Mouse (Mus musculus) bone marrow, adult 2 months (tissue): ENCODE measurements around the gene Clcn2.

ENCODE experiments used
- CTCF ChIP-seq: fragments of 200-500 bp; IDR thresholded peaks from 2 replicates; pipeline ENCODE4 v1.5.1; 2011; ENCODE audit warnings: low read length, control low read depth; ENCODE audit not compliant: control insufficient read depth, insufficient read depth
- POLR2A ChIP-seq: fragments of 200-500 bp; IDR thresholded peaks from 2 replicates; pipeline ENCODE4 v1.6.1; 2011; ENCODE audit warnings: low read depth, mild to moderate bottlenecking, control low read depth, low read length, borderline replicate concordance; ENCODE audit not compliant: control insufficient read depth

DNA sequence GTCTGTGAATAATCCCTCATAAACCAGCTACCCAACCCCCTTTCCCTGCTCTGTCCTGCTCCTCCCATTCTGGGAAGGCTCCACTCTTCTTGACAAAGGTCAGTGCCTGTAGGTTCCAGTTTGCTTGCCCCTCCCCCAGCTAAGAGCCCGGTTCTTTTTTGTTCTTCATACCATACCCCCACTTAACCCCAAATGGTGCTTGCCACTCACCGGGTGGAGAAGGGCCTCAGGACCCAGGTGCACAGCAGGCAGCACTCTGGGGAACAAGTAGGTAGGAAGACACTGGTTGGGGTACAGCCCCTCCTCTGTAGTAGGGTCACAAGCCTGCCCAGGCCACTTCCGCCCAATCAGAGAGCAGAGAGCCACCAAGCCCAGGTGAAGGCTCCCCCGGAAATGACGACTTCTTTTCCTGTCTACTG is 12.8 kb upstream of the Clcn2 start:
- TF ChIP-seq CTCF (no peak), POLR2A (no peak)
